Mouse (Mus musculus) forebrain, embryonic 15.5 days (tissue): ENCODE data around the gene Zmiz2. TPM values are rescaled to one million over a fixed set of nuclear protein-coding genes. Genes with fewer than 3 reads are reported as not detected.
"Not testable (repeated sequence)": the region's sequence is repeated elsewhere in the genome, so short reads cannot be mapped to it uniquely, and the experiment has no call there.

ENCODE experiments used
- ATAC-seq: fragments of 200-750 bp; cut with Nextera tagmentation; replicated peaks from 2 replicates; pipeline ENCODE4 v1.8.0; 2017; ENCODE audit warnings: mild to moderate bottlenecking, moderate TSS enrichment, moderate library complexity
- H3K27ac ChIP-seq: fragments of 300-500 bp; sonication (generic); replicated peaks from 2 replicates; pipeline ENCODE4 v1.5.1; 2015; ENCODE audit warnings: mild to moderate bottlenecking, inconsistent platforms
- H3K27me3 ChIP-seq: fragments of 300-500 bp; sonication (generic); 2 replicates; pipeline ENCODE4 v1.6.1; 2015; ENCODE audit warnings: inconsistent platforms
- H3K36me3 ChIP-seq: fragments of 300-500 bp; sonication (generic); 2 replicates; pipeline ENCODE4 v1.6.1; 2015; ENCODE audit warnings: mild to moderate bottlenecking, inconsistent platforms
- H3K4me1 ChIP-seq: fragments of 300-500 bp; sonication (generic); 2 replicates; pipeline ENCODE4 v1.6.1; 2015; ENCODE audit warnings: inconsistent platforms
- H3K4me2 ChIP-seq: fragments of 300-500 bp; sonication (generic); replicated peaks from 2 replicates; pipeline ENCODE4 v1.6.1; 2015; ENCODE audit warnings: mild to moderate bottlenecking, inconsistent platforms
- H3K4me3 ChIP-seq: fragments of 300-500 bp; sonication (generic); 2 replicates; pipeline ENCODE4 v1.5.1; 2015; ENCODE audit warnings: mild to moderate bottlenecking, inconsistent platforms
- H3K9ac ChIP-seq: fragments of 300-500 bp; sonication (generic); replicated peaks from 2 replicates; pipeline ENCODE4 v1.6.1; 2015; ENCODE audit warnings: mild to moderate bottlenecking, inconsistent platforms
- H3K9me3 ChIP-seq: fragments of 300-500 bp; sonication (generic); 2 replicates; pipeline ENCODE4 v1.6.1; 2016; ENCODE audit warnings: inconsistent platforms
- WGBS: fragments of 180-500 bp; shearing (Covaris S2); methylation state at CpG from one replicate; pipeline ENCODE4 v1.1.7; 2015; ENCODE audit warnings: mixed read lengths; 5-methylcytosine and 5-hydroxymethylcytosine counted together
- polyA plus RNA-seq: library from polyadenylated mRNA; unstranded; fragments of >200 nt; fragmentation: Nextera tagmentation; extraction: Ambion mirVana; gene quantifications from 2 replicates; pipeline ENCODE4 v1.2.1, GENCODE M21; 2015

The Zmiz2 gene
- polyA plus RNA-seq, 1 experiment from 2014 or later = 38.7 TPM

- Histone ChIP-seq H3K27ac (no peak overlapping the region), H3K36me3 (peaks cover 77% of the 10 kb centered on the region), H3K9me3 (no peaks in the 10 kb centered on the region), H3K27me3 (no peaks in the 10 kb centered on the region), H3K4me3 (no peak overlapping the region), H3K4me2 (no peak overlapping the region), H3K9ac (no peak overlapping the region), H3K4me1 (peaks cover 4% of the 10 kb centered on the region; the same call in 1 of the 2 replicates)
- WGBS = 90% methylated on average over 5 of the region's 5 CpGs
- ATAC-seq = no peak
These were observed 15.0 kb downstream of the Zmiz2 start for GRCm38 (mm10) chr11:6403830-6404405.

DNA sequence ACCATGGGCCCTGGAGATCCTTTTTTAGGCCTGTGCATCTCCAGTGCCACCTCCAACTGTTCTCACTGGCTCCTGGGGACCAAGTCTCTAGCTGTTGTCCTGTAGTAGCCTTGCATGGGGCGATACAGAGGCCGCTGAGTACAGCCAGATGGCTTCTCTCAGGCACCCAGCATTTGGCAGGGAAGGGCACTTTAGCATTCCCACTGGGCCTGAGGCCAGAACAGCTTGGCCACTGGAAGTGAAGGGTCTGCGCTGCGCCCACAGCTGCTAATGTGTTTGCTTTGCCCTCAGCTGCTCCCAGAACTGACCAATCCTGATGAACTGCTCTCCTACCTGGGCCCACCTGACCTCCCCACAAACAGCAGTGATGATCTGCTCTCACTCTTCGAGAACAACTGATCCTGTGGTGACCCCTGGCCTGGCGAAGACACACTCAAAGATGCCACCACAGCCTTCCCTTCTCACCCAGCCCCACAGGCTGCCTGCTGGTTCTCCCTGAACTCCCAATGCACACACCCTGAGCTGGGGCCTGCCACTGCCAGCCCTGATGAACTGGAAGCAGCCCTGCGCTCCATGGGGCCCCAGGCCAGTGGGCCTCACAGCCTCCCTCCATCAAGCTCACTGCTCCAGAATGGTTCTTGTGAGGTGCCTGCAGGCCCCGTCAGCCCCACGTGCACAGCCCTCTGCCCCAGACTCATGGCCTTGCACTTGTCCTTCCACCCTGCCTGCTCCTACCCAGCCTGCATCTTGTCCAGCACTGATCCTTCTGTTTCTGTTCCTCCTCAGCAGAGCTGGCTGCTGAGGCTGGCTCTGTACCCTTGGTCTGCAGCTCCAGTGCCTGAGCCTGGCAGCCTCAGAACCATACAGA, 16.1 kb downstream of the Zmiz2 start:
- Histone ChIP-seq H3K4me2 (no peak overlapping the region), H3K4me3 (no peak overlapping the region), H3K9ac (no peak overlapping the region), H3K36me3 (peaks cover 67% of the 10 kb centered on the region), H3K4me1 (peaks cover 4% of the 10 kb centered on the region; the same call in 1 of the 2 replicates), H3K27ac (peak overlapping the region; percentile 39), H3K9me3 (no peaks in the 10 kb centered on the region), H3K27me3 (no peaks in the 10 kb centered on the region)
- 86% methylated on average over 9 of the region's 9 CpGs for WGBS
- no peak for ATAC-seq

- no peaks in the 10 kb centered on the region for H3K9me3 ChIP-seq
- H3K4me3 ChIP-seq = no peak overlapping the region
- H3K9ac ChIP-seq = no peak overlapping the region
- H3K27ac ChIP-seq = peak overlapping the region; percentile 56
- no peak for ATAC-seq
- WGBS = 84% methylated on average over 4 of the region's 4 CpGs
- H3K4me1 ChIP-seq = peaks cover 4% of the 10 kb centered on the region; the same call in 1 of the 2 replicates
- no peak overlapping the region for H3K4me2 ChIP-seq
- peaks cover 60% of the 10 kb centered on the region for H3K36me3 ChIP-seq
- no peaks in the 10 kb centered on the region for H3K27me3 ChIP-seq
These were observed 16.8 kb downstream of the Zmiz2 start for GRCm38 (mm10) chr11:6405591-6406081.

DNA sequence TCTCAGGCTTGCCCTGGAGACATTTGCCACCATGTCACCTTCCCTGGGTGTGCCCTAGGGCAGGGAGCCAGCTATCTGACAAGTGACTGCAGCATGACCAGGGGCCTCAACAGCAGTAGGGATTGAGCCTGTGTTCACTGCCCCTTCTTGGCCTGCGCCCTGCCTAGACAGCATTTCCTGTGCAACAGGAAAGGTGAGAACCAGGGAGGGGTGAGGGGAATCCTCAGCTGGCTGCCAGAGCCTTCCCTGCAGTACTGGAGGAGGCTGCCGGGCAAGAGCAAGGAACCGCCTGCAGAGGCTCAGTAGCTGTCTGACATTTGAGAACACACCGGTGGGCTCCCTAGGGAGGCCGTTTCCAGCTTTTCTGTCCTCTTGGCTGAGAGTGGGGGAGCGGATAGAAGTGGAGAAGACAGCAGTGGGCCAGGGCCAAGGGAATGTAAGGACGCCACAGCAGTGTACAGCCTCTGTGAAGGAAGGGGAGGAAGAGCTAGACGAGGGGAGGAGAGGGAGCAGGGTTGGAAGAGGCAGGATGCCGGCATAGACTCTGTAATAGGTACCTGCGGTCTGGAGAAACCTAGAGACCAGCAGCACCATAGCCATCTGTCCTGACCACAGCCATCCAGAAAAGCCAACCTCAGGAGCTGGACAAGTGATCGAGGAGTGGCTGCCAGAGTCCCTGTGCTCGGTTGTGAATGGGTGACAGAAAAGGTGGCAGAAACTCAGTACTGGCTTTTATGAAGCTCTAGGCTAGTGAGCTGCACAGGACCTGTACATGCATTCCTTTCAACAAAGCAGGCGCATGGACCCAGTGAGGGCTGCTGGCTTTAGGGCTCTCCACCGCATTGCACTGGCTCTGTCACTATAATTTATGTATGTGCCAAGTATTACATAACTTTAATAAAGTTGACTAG, 17.6 kb downstream of the Zmiz2 start:
- no peak overlapping the region for H3K4me3 ChIP-seq
- H3K4me1 ChIP-seq = peaks cover 4% of the 10 kb centered on the region; the same call in 1 of the 2 replicates
- no peaks in the 10 kb centered on the region for H3K27me3 ChIP-seq
- H3K4me2 ChIP-seq = no peak overlapping the region
- H3K36me3 ChIP-seq = peaks cover 51% of the 10 kb centered on the region
- peak; percentile 36; the same call in 1 of the 2 replicates for ATAC-seq
- WGBS = 55% methylated on average over 14 of the region's 14 CpGs
- H3K9ac ChIP-seq = no peak overlapping the region
- H3K27ac ChIP-seq = peak overlapping the region; percentile 56
- no peaks in the 10 kb centered on the region for H3K9me3 ChIP-seq

DNA sequence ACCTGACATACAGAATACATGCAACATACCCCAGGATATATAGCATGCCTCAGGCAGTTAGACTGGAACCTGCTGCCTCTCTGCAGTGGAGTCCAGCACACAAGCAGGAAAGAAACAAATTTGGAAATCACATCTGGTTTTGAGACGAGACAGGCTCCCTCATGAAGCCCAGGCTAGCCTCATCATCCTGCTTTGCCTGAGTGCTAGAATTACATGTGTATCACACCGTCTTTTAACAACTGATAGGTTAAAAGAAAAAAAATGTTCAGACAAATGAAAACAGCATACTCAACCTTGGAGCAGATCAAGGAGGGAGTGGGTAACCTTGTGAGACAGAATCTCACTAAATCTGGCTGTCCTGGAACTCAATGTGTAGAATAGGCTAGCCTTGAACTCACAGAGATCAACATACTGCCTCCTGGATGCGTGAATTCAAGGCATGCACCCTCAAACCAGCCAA, 18.3 kb downstream of the Zmiz2 start:
- H3K4me1 ChIP-seq = peaks cover 4% of the 10 kb centered on the region; the same call in 1 of the 2 replicates

GRCm38 (mm10) chr11:6410050-6410602, 21.3 kb downstream of the Zmiz2 start:
- Histone ChIP-seq H3K4me2 (no peak overlapping the region), H3K4me1 (peaks cover 8% of the 10 kb centered on the region), H3K4me3 (no peak overlapping the region), H3K27me3 (no peaks in the 10 kb centered on the region), H3K27ac (no peak overlapping the region), H3K9ac (no peak overlapping the region), H3K36me3 (peaks cover 15% of the 10 kb centered on the region), H3K9me3 (no peaks in the 10 kb centered on the region)
- WGBS = 51% methylated on average over 5 of the region's 5 CpGs
- no peak for ATAC-seq

More for the DNA sequence above, 18.3 kb downstream of the Zmiz2 start:
- H3K9ac ChIP-seq = no peak overlapping the region
- H3K27ac ChIP-seq = no peak overlapping the region
- 88% methylated on average over 3 of the region's 3 CpGs for WGBS
- no peaks in the 10 kb centered on the region for H3K27me3 ChIP-seq
- H3K4me2 ChIP-seq = no peak overlapping the region
- H3K4me3 ChIP-seq = no peak overlapping the region
- no peak for ATAC-seq
- no peaks in the 10 kb centered on the region for H3K9me3 ChIP-seq
- H3K36me3 ChIP-seq = peaks cover 44% of the 10 kb centered on the region

GRCm38 (mm10) chr11:6410755-6411154, 21.9 kb downstream of the Zmiz2 start:
- not testable (repeated sequence) for ATAC-seq, H3K9me3 ChIP-seq, H3K4me3 ChIP-seq, H3K36me3 ChIP-seq, H3K27ac ChIP-seq, H3K9ac ChIP-seq, H3K4me2 ChIP-seq, H3K27me3 ChIP-seq
- WGBS = 83% methylated on average over 5 of the region's 5 CpGs
- H3K4me1 ChIP-seq = peaks cover 11% of the 10 kb centered on the region

- no peak for ATAC-seq
- Histone ChIP-seq H3K4me2 (no peak overlapping the region), H3K4me1 (peaks cover 7% of the 10 kb centered on the region), H3K36me3 (peaks cover 2% of the 10 kb centered on the region; the same call in 1 of the 2 replicates), H3K9me3 (no peaks in the 10 kb centered on the region), H3K4me3 (no peak overlapping the region), H3K27me3 (no peaks in the 10 kb centered on the region), H3K9ac (no peak overlapping the region), H3K27ac (no peak overlapping the region)
- 7% methylated on average over 5 of the region's 5 CpGs for whole genome bisulfite sequencing
These were observed 22.8 kb downstream of the Zmiz2 start for GRCm38 (mm10) chr11:6411684-6412083.

DNA sequence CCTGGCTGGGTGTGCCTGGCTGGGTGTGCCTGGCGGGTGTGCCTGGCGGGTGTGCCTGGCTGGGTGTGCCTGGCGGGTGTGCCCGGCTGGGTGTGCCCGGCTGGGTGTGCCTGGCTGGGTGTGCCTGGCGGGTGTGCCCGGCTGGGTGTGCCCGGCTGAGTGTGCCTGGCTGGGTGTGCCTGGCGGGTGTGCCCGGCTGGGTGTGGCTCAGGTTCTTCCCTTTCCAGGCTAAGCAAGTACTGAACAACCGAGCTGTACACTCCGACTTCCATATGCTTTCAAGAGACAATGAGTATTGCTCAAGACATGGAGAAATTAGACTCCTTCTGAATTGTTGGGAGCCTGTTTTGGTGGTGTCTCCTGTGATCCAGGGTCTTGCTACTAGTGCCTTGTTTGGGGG, 24.4 kb downstream of the Zmiz2 start:
- Histone ChIP-seq H3K9me3 (no peaks in the 10 kb centered on the region), H3K27ac (no peak overlapping the region), H3K27me3 (no peaks in the 10 kb centered on the region), H3K9ac (no peak overlapping the region), H3K4me1 (peaks cover 22% of the 10 kb centered on the region), H3K36me3 (peaks cover 6% of the 10 kb centered on the region), H3K4me2 (no peak overlapping the region), H3K4me3 (no peak overlapping the region)
- no peak for ATAC-seq
- 98% methylated on average over 12 of the region's 12 CpGs for WGBS

DNA sequence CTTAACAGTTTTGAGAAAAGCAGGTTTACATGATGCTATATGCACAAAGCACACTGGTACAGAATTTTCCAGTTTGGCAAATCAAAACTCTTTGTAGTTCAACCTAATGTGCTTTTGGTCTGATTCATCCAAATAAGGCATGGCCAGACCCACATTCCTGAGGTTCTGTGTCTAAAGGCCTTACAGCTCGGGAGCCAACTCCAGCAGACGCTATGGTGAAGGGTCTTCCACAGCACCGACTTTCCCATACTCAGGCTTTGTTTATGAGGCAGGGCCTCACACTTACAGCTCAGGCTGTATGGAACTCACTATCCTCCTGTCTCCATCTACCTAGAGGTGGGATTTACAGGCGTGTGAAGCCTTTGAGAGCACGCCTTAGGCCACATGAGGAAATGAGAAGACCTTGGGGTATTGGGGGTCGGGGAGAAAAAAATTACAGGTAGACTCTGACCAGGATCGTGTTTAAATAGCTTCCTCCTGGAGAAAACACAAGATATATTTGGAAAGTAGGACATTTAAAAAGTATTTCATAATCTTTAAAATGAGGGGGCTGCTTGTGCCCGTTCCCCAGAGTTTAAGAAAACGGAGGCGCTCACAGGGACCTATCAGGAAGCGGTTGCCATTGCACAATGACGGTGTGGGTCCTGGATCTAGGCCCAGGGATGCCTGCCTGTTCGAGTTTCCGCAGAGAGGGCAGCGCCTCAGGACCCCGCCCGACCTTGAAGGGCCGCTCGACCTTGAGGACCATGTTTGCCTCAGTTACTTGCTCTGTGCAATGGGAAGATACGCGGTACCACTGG, 26.1 kb downstream of the Zmiz2 start, which contains the start of gene Ppia:
TSS of gene Ppia (plus strand) at position 693 of the 800 bp plus-strand sequence.
- Histone ChIP-seq H3K27me3 (no peaks in the 10 kb centered on the region), H3K4me1 (peaks cover 29% of the 10 kb centered on the region), H3K9ac (peak within 1 kb of the TSS; percentile 87), H3K4me3 (peak within 1 kb of the TSS; percentile 79), H3K9me3 (no peaks in the 10 kb centered on the region), H3K36me3 (peaks cover 19% of the 10 kb centered on the region), H3K27ac (peak within 1 kb of the TSS; percentile 96), H3K4me2 (peak within 1 kb of the TSS; percentile 66)
- WGBS = 13% methylated on average over 21 of the region's 21 CpGs
- ATAC-seq = no peak
